Mouse (Mus musculus) heart, postnatal 0 days (tissue): ENCODE results near the gene Igf2r. TPM values are rescaled to one million over a fixed set of nuclear protein-coding genes. Genes with fewer than 3 reads are reported as not detected.
A peak's percentile ranks its signal among the peaks of the same experiment; 100 is the strongest.

Experiments used
- ATAC-seq: fragments of 200-750 bp; cut with Nextera tagmentation; 2 replicates; pipeline ENCODE4 v1.8.0; 2017; ENCODE audit warnings: low read depth, moderate number of reproducible peaks, moderate library complexity; ENCODE audit not compliant: insufficient read depth
- DNase-seq: peaks from one replicate; pipeline ENCODE4 v3.0.0-alpha.2; 2016; ENCODE audit warnings: low spot score
- H3K27ac ChIP-seq: fragments of 300-500 bp; sonication (generic); 2 replicates; pipeline ENCODE4 v1.5.1; 2014; ENCODE audit warnings: low read depth, mild to moderate bottlenecking
- H3K27me3 ChIP-seq: fragments of 300-500 bp; sonication (generic); 2 replicates; pipeline ENCODE4 v1.6.1; 2014; ENCODE audit warnings: low read length, mixed read lengths; ENCODE audit not compliant: control insufficient read depth, insufficient read depth
- H3K36me3 ChIP-seq: fragments of 300-500 bp; sonication (generic); replicated peaks from 2 replicates; pipeline ENCODE4 v1.6.1; 2014; ENCODE audit warnings: low read length, mixed read lengths; ENCODE audit not compliant: control insufficient read depth, insufficient read depth
- H3K4me1 ChIP-seq: fragments of 300-500 bp; sonication (generic); 2 replicates; pipeline ENCODE4 v1.6.1; 2014; ENCODE audit warnings: antibody characterized with exemption; ENCODE audit not compliant: control insufficient read depth, insufficient read depth
- H3K4me2 ChIP-seq: fragments of 300-500 bp; sonication (generic); 2 replicates; pipeline ENCODE4 v1.6.1; 2014; ENCODE audit warnings: low read depth, mild to moderate bottlenecking, low read length, moderate library complexity
- H3K4me3 ChIP-seq: fragments of 300-500 bp; sonication (generic); 2 replicates; pipeline ENCODE4 v1.5.1; 2014; ENCODE audit warnings: low read depth, low read length
- H3K9ac ChIP-seq: fragments of 300-500 bp; sonication (generic); replicated peaks from 2 replicates; pipeline ENCODE4 v1.6.1; 2014; ENCODE audit warnings: low read depth, low read length, mixed read lengths
- H3K9me3 ChIP-seq: fragments of 300-500 bp; sonication (generic); replicated peaks from 2 replicates; pipeline ENCODE4 v1.6.1; 2016; ENCODE audit warnings: low read length; ENCODE audit not compliant: control insufficient read depth
- CTCF ChIP-seq: IDR thresholded peaks from 2 replicates; pipeline ENCODE4 v1.5.1; 2016; ENCODE audit warnings: antibody characterized with exemption, control low read depth, low read depth
- EP300 ChIP-seq: IDR thresholded peaks from 2 replicates; pipeline ENCODE4 v1.6.1; 2016; ENCODE audit warnings: antibody characterized with exemption, low read depth
- WGBS: fragments of 180-500 bp; shearing (Covaris S2); extraction: QIAGEN DNeasy Blood & Tissue Kit; methylation state at CpG from one replicate; pipeline ENCODE4 v1.1.7; 2014; 5-methylcytosine and 5-hydroxymethylcytosine counted together
- polyA plus RNA-seq: library from polyadenylated mRNA; unstranded; fragments of >200 nt; fragmentation: Nextera tagmentation; extraction: Ambion mirVana; gene quantifications from 2 replicates; pipeline ENCODE4 v1.2.1, GENCODE M21; 2015
- total RNA-seq: library from RNA; depleted of rRNA; stranded (reverse); fragments of >200 nt; gene quantifications from 2 replicates; pipeline ENCODE4 v1.2.3, GENCODE M21; 2014; ENCODE audit warnings: low replicate concordance

The Igf2r gene
- total and polyA plus RNA-seq, 2 experiments from 2014 or later = 59.9 to 424 TPM

- Histone ChIP-seq H3K36me3 (peaks cover 8% of the 10 kb centered on the region; the same call in 1 of the 2 replicates), H3K27me3 (no peaks in the 10 kb centered on the region), H3K9ac (no peak overlapping the region), H3K4me1 (peaks cover 52% of the 10 kb centered on the region), H3K9me3 (no peaks in the 10 kb centered on the region), H3K27ac (peak overlapping the region; percentile 90), H3K4me2 (peak overlapping the region; percentile 22; the same call in 1 of the 2 replicates), H3K4me3 (no peak overlapping the region)
- TF ChIP-seq CTCF = no peak
- no peak for TF ChIP-seq EP300
- ATAC-seq (peak; percentile 34), DNase-seq (peak; percentile 64)
- WGBS = 24% methylated on average over 3 of the region's 3 CpGs
These were observed 10.0 kb upstream of the Igf2r start for GRCm38 (mm10) chr17:12779442-12779841.

- Histone ChIP-seq H3K27ac (peak overlapping the region; percentile 72), H3K36me3 (peaks cover 17% of the 10 kb centered on the region; the same call in 1 of the 2 replicates), H3K27me3 (no peaks in the 10 kb centered on the region), H3K4me3 (no peak overlapping the region), H3K4me2 (no peak overlapping the region), H3K9ac (no peak overlapping the region), H3K4me1 (peaks cover 15% of the 10 kb centered on the region; the same call in 1 of the 2 replicates), H3K9me3 (no peaks in the 10 kb centered on the region)
- peak; percentile 73 for DNase-seq
- TF ChIP-seq CTCF (no peak), EP300 (peak; percentile 50; the same call in 1 of the 2 replicates)
- peak; percentile 21; the same call in 1 of the 2 replicates for ATAC-seq
- 35% methylated on average over 3 of the region's 3 CpGs for WGBS
These were observed 4.5 kb upstream of the Igf2r start for GRCm38 (mm10) chr17:12773956-12774355.

- no peak for ATAC-seq
- Histone ChIP-seq H3K4me2 (no peak overlapping the region), H3K27me3 (no peaks in the 10 kb centered on the region), H3K4me3 (no peak overlapping the region), H3K36me3 (peaks cover 25% of the 10 kb centered on the region; the same call in 1 of the 2 replicates), H3K9me3 (no peaks in the 10 kb centered on the region), H3K27ac (no peak overlapping the region), H3K4me1 (peaks cover 19% of the 10 kb centered on the region), H3K9ac (no peak overlapping the region)
- TF ChIP-seq CTCF = no peak
- no peak for TF ChIP-seq EP300
- 86% methylated on average over 5 of the region's 5 CpGs for WGBS
- DNase-seq = no peak
These were observed 1.0 kb upstream of the Igf2r start for GRCm38 (mm10) chr17:12770500-12770899.

GRCm38 (mm10) chr17:12768415-12769379, 767 bp downstream of the Igf2r start:
- WGBS = 37% methylated on average over 41 of the region's 41 CpGs
- peaks cover 25% of the 10 kb centered on the region for H3K4me1 ChIP-seq
- H3K9me3 ChIP-seq = no peaks in the 10 kb centered on the region
- H3K27ac ChIP-seq = peak overlapping the region; percentile 92
- ATAC-seq (peak; percentile 24), DNase-seq (peak; percentile 48)
- H3K4me3 ChIP-seq = peak overlapping the region; percentile 72
- H3K27me3 ChIP-seq = no peaks in the 10 kb centered on the region
- no peak for TF ChIP-seq CTCF
- no peak for TF ChIP-seq EP300
- peak overlapping the region; percentile 91 for H3K9ac ChIP-seq
- H3K4me2 ChIP-seq = peak overlapping the region; percentile 65
- H3K36me3 ChIP-seq = peaks cover 42% of the 10 kb centered on the region; the same call in 1 of the 2 replicates

- Histone ChIP-seq H3K4me1 (peaks cover 26% of the 10 kb centered on the region), H3K4me3 (peak overlapping the region; percentile 72), H3K4me2 (peak overlapping the region; percentile 65), H3K9me3 (no peaks in the 10 kb centered on the region), H3K27ac (peak overlapping the region; percentile 92), H3K27me3 (no peaks in the 10 kb centered on the region), H3K36me3 (peaks cover 46% of the 10 kb centered on the region), H3K9ac (peak overlapping the region; percentile 91)
- no peak for ATAC-seq
- WGBS = 34% methylated on average over 6 of the region's 6 CpGs
- no peak for TF ChIP-seq EP300
- TF ChIP-seq CTCF = no peak
- DNase-seq = no peak
These were observed 2.1 kb downstream of the Igf2r start for GRCm38 (mm10) chr17:12767294-12767852.
